Mouse (Mus musculus): Measurements from ENCODE around the gene Tpbgl. TPM values are rescaled to one million over a fixed set of nuclear protein-coding genes. Genes with fewer than 3 reads are reported as not detected.

Tpbgl gene
- polyA plus RNA-seq, 1 experiment from 2014 or later: 0.12 TPM

GRCm38 (mm10) chr7:99582306-99582705, 44.6 kb downstream of the Tpbgl start:
- Histone ChIP-seq H3K9ac (ENCODE audit: low read length) (no peak overlapping the region), H3K27me3 (ENCODE audit: control insufficient read depth, insufficient read depth, low read length) (no peaks in the 10 kb centered on the region), H3K9me3 (ENCODE audit: control insufficient read depth, low read length) (no peaks in the 10 kb centered on the region), H3K27ac (replicated peaks; ENCODE audit: low read depth, low read length) (no peak overlapping the region), H3K36me3 (ENCODE audit: control insufficient read depth, insufficient read depth, low read length) (no peaks in the 10 kb centered on the region), H3K4me3 (ENCODE audit: low read depth, low read length) (no peak overlapping the region), H3K4me1 (ENCODE audit: control insufficient read depth, insufficient read depth, low read length) (0 out of 2 replicates have a peak, but pooled peaks cover 3% of the 10 kb centered on the region), H3K4me2 (ENCODE audit: low read depth, severe bottlenecking) (no peak overlapping the region)
- DNase-seq (ENCODE audit: low spot score) (no peak), ATAC-seq (ENCODE audit: insufficient number of reproducible peaks, low FRiP score, low TSS enrichment, low read depth) (no peak)
- 80% methylated on average over 7 of the region's 7 CpGs for WGBS

DNA sequence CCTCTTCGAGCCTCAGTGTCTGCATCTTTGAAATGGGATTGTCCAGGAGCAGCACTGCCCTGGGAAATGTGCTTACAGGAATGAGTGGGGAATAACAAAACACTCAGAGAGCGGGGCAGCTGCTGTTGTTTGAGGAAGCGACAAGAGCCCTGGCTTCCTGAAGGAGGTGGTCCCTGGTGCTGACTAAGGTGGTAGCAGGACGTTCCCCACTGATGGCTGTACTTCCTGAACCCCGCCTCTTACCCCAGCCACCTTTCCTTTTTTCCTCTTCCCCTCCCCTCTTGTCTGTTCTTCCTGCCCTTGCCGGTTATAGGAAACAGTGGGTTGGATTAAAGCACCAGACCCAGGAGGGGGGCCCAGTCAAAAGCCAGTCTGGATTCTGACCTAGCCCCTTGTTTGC, 46.7 kb downstream of the Tpbgl start:
- Histone ChIP-seq H3K4me3 (ENCODE audit: low read depth, low read length) (no peak overlapping the region), H3K9me3 (ENCODE audit: control insufficient read depth, low read length) (no peaks in the 10 kb centered on the region), H3K27me3 (ENCODE audit: control insufficient read depth, insufficient read depth, low read length) (no peaks in the 10 kb centered on the region), H3K36me3 (ENCODE audit: control insufficient read depth, insufficient read depth, low read length) (no peaks in the 10 kb centered on the region), H3K9ac (ENCODE audit: low read length) (no peak overlapping the region), H3K4me2 (ENCODE audit: low read depth, severe bottlenecking) (no peak overlapping the region), H3K4me1 (ENCODE audit: control insufficient read depth, insufficient read depth, low read length) (0 out of 2 replicates have a peak, but pooled peaks cover 3% of the 10 kb centered on the region), H3K27ac (replicated peaks; ENCODE audit: low read depth, low read length) (no peak overlapping the region)
- ATAC-seq (ENCODE audit: insufficient number of reproducible peaks, low FRiP score, low TSS enrichment, low read depth) (no peak), DNase-seq (ENCODE audit: low spot score) (no peak)
- WGBS: 28% methylated on average over 6 of the region's 6 CpGs

GRCm38 (mm10) chr7:99579491-99580190, 47.3 kb downstream of the Tpbgl start:
- DNase-seq (ENCODE audit: low spot score): no peak
- H3K27ac ChIP-seq (replicated peaks; ENCODE audit: low read depth, low read length): no peak overlapping the region

DNA sequence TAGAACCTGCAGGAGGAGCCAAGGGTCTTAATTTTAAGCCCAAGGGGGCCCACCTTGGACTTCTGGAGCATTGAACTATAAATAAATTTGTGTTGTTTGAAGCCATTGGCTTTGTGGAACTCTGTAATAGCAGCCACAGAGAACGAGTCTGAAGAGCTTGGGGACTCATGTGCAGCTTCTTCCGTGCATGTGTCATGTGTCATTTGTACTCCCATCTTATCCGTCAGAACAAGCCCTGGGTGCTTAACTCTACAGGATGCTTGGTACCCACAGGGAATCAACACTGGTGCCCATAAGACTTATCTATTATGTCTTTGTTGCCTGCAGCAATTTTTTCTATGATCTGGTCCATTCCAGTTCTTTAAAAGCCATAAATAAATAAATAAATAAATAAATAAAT, 48.7 kb downstream of the Tpbgl start:
- Histone ChIP-seq H3K27me3 (ENCODE audit: control insufficient read depth, insufficient read depth, low read length) (no peaks in the 10 kb centered on the region), H3K9ac (ENCODE audit: low read length) (no peak overlapping the region), H3K36me3 (ENCODE audit: control insufficient read depth, insufficient read depth, low read length) (no peaks in the 10 kb centered on the region), H3K4me3 (ENCODE audit: low read depth, low read length) (no peak overlapping the region), H3K9me3 (ENCODE audit: control insufficient read depth, low read length) (no peaks in the 10 kb centered on the region), H3K4me2 (ENCODE audit: low read depth, severe bottlenecking) (no peak overlapping the region), H3K4me1 (ENCODE audit: control insufficient read depth, insufficient read depth, low read length) (0 out of 2 replicates have a peak, but pooled peaks cover 3% of the 10 kb centered on the region), H3K27ac (replicated peaks; ENCODE audit: low read depth, low read length) (no peak overlapping the region)
- ATAC-seq (ENCODE audit: insufficient number of reproducible peaks, low FRiP score, low TSS enrichment, low read depth) (no peak), DNase-seq (ENCODE audit: low spot score) (no peak)
- WGBS: 88% methylated on average over 3 of the region's 3 CpGs

More at GRCm38 (mm10) chr7:99579491-99580190, 47.3 kb downstream of the Tpbgl start:
- no peak for ATAC-seq (ENCODE audit: insufficient number of reproducible peaks, low FRiP score, low TSS enrichment, low read depth)
- 7% methylated on average over 16 of the region's 16 CpGs for WGBS
- H3K4me3 ChIP-seq (ENCODE audit: low read depth, low read length): no peak overlapping the region
- no peaks in the 10 kb centered on the region for H3K9me3 ChIP-seq (ENCODE audit: control insufficient read depth, low read length)
- no peak overlapping the region for H3K9ac ChIP-seq (ENCODE audit: low read length)
- no peaks in the 10 kb centered on the region for H3K27me3 ChIP-seq (ENCODE audit: control insufficient read depth, insufficient read depth, low read length)
- no peaks in the 10 kb centered on the region for H3K36me3 ChIP-seq (ENCODE audit: control insufficient read depth, insufficient read depth, low read length)
- peak overlapping the region; percentile 29; the same call in 1 of the 2 replicates for H3K4me2 ChIP-seq (ENCODE audit: low read depth, severe bottlenecking)
- H3K4me1 ChIP-seq (ENCODE audit: control insufficient read depth, insufficient read depth, low read length): 0 out of 2 replicates have a peak, but pooled peaks cover 3% of the 10 kb centered on the region

Other genes with a start within 250 kb of the Tpbgl start
- 7.9 and 8.5 TPM in 2 replicates for gene Gdpd5, start 245.7 kb downstream of the Tpbgl start, polyA plus RNA-seq (2014; fragmentation: Nextera tagmentation; extraction: Ambion mirVana)
- gene Klhl35, start 161.1 kb downstream of the Tpbgl start, polyA plus RNA-seq (2014; fragmentation: Nextera tagmentation; extraction: Ambion mirVana): 0.35 and 0.65 TPM in 2 replicates
- 880 and 888 TPM in 2 replicates for gene Rps3, start 143.4 kb downstream of the Tpbgl start, polyA plus RNA-seq (2014; fragmentation: Nextera tagmentation; extraction: Ambion mirVana)
- 2.9 and 3.3 TPM in 2 replicates for gene Arrb1, start 91.6 kb downstream of the Tpbgl start, polyA plus RNA-seq (2014; fragmentation: Nextera tagmentation; extraction: Ambion mirVana)
- gene Slco2b1, start 84.2 kb upstream of the Tpbgl start, polyA plus RNA-seq (2014; fragmentation: Nextera tagmentation; extraction: Ambion mirVana): 0.72 and 0.79 TPM in 2 replicates
- gene Olfr520, start 103.2 kb upstream of the Tpbgl start, polyA plus RNA-seq (2014; fragmentation: Nextera tagmentation; extraction: Ambion mirVana): not detected in 2 replicates
- not detected in 2 replicates for gene Olfr521, start 136.4 kb upstream of the Tpbgl start, polyA plus RNA-seq (2014; fragmentation: Nextera tagmentation; extraction: Ambion mirVana)
- 1.1 and 1.6 TPM in 2 replicates for gene Neu3, start 201.3 kb upstream of the Tpbgl start, polyA plus RNA-seq (2014; fragmentation: Nextera tagmentation; extraction: Ambion mirVana)
- gene Xrra1, start 232.0 kb upstream of the Tpbgl start, polyA plus RNA-seq (2014; fragmentation: Nextera tagmentation; extraction: Ambion mirVana): 0.21 and 0.36 TPM in 2 replicates
- gene Spcs2, start 236.4 kb upstream of the Tpbgl start, polyA plus RNA-seq (2014; fragmentation: Nextera tagmentation; extraction: Ambion mirVana): 345 and 352 TPM in 2 replicates

Measured in limb, embryonic 11.5 days (tissue).